Mouse (Mus musculus): ENCODE measurements around the gene Gm826.

Gene Gm826

DNA sequence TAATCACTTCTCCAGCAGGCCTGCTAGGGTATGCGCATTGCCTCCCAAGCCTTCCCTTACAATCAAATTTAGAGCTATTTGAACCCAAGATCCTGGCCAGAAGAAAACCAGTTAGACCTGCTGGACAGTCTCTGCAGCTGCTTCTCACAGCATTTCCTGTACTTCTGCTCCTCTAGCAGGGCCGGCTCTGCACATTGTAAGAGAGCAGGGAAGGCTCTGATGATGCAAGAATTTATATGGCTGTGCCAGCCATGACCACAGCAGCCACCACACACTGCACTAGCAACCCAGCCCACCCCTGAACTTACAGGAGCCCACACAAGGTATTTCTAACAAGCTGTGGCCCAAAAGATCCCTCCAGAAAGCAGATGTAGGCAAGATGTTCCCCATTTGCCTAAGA, 19.6 kb upstream of the Gm826 start:
- DNase-seq (ENCODE audit: low spot score in 2 of 2): no peak

DNA sequence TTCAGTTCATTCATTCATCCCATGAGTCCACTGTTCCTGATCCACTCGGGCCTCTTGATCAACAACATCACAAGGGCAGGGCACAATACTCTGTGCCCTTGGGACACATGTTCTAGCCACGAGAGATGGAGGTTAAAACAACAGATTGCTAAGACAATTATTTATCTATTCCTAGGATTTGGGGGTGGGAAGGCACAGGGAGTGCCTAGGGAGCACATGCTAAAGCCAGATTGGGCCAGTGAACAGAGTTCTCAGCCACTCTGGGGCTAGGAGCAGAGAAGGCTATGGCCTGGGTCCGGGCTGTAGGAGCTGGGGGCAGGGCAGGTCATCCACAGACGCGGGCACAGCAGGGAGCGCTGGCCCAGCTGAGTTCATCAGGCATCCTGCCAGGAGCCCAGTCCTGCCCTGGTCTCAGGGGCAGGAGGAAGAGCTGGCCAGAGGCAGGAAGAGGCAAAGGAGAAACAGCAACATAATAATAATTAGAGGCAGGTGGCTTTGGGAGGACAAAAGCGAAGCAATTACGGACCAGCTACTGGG, 17.1 kb upstream of the Gm826 start:
- DNase-seq (ENCODE audit: low spot score in 2 of 2): no peak

DNA sequence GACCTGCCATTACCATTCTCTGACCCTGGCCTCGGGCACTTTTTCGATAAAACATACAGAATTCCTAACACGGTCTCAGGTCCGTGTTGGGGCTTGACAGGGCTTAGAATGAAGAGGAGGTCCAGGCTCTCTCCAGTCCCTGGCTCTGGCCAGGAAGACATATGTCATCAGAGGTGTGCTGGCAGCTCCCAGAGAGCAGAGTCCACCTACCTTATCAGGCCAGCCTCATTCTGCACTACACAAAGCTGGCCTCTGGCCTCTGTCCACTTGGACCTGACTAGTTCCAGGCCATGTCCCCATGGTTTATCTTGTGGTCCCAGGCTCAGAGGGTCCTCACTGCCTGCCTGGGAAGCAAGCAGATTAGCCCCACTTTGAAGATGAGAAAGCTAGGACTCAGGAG, 15.6 kb upstream of the Gm826 start:
- no peak for DNase-seq (ENCODE audit: low spot score in 2 of 2)

DNA sequence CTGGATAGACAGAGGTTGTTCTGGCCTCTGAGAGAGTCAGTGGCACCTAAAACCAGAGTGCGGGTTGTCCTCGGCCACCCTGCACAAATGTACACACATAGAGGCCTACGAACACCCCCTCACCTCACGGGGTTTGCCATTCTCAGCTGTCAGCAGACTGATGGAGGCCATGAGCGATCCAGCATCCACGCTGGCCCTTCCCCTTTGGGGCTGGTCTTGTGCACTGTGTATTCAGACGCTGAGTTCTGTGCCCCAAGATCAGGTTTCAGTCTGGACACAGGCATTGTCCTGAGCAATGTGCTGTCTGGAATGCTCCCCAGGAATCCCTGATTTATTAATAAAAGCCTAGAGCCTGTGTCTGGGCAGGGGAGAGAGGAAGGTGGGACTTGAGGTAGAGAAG, 14.8 kb upstream of the Gm826 start:
- no peak for DNase-seq (ENCODE audit: low spot score in 2 of 2)

DNA sequence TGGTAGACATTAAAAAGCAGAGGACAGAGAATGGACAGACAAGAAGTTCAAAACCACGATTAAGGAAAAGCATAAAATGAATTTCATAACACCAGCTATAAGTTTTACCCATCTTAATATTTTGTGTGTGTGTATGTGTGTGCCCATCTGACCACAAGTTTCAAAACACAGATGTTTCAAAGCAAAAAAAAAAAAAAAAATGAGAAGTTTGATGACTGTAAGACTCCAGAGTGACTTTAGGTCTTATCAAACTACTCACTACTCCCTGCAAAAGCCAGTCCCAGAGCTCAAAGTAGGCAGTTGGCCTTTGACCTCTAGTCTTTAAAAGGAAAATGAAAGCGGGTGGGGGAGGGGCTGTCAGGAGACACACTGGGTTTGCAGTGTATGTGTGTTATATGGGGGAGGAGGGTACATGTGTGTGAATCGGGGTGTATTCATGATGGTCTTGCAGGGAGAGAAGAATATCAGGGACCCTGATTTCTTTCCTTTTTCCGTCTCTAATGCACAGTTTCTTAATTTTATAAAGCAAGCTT, 14.2 kb upstream of the Gm826 start:
- no peak for DNase-seq (ENCODE audit: low spot score in 2 of 2)

DNA sequence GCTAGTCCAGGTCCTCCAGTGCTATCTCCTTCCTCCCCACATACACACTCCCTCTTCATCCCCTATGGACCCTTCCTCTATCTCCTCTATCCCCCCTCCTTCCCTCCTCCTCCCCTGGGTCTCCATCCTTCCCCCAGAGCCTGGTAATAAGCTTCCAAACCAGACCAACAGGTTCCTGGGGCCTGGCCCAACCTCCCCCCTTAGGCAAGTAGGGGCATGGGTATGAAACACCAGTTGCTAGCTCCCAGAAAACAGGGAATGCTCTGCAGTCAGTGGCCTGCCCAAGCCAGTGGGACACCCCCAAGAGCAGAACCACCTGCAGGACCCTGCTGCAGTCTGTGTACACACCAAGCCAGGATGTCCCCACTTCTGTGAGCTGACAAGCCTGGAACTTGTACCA, 11.7 kb upstream of the Gm826 start:
- no peak for DNase-seq (ENCODE audit: low spot score in 2 of 2)

DNA sequence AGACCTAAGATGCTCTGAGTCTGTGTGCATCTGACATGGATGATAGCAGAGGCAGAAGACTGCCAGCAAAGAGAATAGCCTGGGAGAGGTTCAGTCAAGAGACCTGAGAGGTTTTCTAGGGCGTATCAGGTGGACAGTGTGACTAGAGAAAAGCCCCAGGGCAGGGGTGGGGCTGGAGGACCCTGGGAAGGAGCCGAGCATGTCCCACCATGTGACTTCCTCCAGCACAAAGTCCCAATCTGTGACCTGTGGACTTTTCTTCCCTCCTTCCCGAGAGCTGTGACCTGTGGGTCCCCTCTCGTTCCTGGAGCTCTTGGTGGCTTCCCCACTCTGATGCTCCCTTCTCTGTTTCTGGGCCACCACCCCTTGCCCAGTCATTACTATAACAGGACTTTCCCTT, 6.2 kb upstream of the Gm826 start:
- no peak for DNase-seq (ENCODE audit: low spot score in 2 of 2)

DNA sequence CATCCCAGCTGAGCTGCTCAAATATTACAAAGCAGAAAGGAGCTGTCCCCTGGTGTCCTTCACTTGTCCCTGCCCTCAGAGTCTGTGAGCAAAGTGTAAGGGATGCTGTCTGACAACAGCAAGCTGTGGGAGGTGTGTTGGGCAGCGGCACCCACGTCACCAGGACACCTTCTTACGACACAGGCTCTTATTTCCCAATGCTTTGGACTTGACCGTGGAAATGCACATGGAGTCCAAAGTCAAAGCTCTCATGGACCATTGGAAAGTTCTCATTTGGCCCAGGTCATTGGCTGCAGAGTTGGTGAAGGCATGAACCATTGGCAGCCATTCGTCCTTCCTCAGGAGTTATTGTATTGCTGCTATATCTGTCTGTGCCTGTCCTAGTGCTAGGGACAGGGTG, 5.6 kb upstream of the Gm826 start:
- no peak for DNase-seq (ENCODE audit: low spot score in 2 of 2)

DNA sequence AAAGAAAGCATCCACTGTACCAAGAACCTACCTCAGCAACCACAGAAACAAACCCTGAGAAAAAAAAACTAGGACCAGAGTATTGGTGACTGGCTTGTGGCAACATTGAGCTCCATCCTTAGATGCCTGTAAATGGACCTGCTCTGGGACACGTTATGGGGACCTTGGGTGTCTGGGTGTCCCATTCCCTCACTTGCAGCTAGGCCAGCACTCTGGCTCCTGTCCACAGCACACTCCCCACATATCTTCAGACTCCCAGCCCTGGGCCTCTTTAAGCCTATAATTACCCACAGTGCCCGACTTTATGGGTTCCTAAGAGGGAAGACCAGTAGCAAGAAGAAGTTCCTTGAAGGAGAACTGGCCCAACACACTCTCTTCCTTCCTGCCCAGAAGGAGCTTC, 2.1 kb upstream of the Gm826 start:
- no peak for DNase-seq (ENCODE audit: low spot score in 2 of 2)

DNA sequence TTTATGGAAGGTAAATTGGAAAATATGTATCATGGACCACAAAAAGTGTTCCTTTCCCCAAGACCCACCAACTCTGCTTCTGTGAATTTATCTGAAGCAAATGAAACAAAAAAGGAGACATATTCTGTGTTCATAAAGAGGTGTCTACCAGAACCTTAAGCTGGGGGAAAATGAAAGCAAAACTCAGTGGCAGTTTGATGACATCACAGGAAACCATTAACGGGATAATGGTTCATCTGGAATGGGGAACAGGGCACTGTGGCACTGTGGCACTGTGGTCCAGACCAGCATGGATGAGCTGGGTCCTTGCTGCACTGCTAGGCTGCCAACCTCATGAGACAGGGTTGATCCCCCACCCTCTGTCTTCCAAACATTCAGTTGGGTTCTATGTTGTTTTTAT, 1.1 kb upstream of the Gm826 start:
- DNase-seq (ENCODE audit: low spot score in 2 of 2): no peak

DNA sequence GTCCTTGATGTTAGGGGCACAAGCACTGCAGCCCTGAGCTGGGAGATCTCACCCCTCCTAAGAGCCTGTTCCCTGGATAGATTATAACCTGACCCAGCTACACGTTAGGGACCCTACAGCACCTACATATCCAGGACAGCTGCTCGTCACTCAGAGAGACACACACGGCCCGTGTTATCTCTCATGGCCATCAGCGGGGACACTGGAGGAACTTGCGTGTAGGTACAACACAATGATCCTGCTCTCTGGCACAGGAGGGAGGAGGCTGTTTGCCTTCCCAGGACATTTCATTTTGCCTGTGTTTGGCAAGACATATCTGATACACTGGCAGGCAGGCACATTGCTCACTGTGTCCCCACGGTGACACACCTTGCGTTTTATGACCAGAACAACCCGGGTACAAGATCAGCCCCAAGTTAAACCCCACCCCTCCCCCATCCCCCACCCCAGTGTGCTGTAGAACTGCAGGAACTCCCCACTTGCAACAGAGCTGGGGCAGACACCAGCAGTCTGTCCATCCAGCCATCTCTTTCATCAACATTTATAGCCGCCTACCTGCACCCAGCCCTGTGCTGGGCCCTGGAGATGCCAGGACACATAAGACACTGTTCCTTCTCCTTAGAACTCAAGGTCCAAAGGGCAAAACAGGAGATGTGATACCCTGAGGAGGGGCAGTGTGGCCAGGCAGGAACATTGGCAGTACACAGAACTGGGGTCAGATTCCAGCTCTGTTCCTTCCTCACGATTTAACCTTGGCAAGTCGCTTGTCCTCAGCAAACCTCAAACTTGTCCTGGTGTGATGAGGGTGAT, 1.2 kb downstream of the Gm826 start:
- DNase-seq (ENCODE audit: low spot score in 2 of 2): no peak

DNA sequence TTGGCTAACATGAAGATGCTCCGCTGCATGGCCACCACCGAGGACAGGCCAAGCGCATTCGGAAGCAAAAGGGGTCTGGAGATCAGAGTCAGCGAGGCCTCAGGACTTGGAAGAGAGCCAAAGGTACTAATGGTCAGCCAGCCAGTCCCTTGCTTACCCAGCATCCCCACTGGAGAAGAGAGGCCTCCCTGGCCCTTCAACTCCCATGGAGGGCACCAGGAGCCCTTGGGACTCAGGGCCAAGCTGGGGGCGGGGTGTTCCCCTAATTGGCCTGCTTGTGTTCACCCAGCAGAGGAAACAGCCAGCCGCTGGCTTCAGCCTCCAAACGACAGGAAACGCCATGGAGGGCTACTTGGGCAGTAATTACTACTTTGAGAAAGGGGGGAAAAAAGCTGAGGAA, 5.1 kb downstream of the Gm826 start:
- DNase-seq (ENCODE audit: low spot score in 2 of 2): peak; percentile 3 to 13

DNA sequence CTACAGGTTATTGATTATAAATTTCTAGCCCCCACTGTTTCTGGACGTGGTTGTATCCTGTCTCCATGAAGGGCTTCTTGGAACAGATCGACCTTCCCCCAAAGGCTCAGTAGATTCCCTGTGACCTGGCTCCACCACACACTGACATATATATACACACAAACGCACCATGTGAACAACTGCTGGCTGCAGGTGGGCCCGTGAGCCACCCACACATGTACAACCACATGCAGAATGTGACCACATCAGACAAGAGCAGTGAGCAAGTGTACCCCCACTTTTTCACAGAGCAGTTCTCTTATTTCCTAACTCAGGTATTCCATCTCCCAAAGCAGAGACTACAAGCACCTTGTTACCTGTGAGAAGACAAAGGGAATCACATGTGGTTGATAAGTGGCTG, 6.2 kb downstream of the Gm826 start:
- no peak for DNase-seq (ENCODE audit: low spot score in 2 of 2)

DNA sequence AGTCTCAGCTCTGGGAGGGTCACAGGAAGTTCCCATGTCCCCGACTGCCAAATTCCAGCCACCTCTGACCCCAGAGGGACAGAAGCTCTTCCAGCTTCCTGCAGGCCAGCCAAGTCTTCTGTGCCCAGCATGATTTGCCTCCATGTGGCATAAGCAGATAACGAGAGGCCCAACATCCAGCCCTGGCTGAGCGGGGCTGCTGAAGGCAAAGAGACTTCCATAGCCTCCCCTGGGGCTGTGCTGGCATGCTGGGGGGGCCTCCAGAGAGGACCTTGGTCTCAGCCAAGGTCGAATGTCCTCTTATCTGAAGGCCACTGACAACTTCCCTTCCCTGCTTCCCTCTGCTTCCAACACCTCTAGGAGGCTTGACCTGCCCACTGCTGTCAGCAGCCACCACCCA, 6.8 kb downstream of the Gm826 start:
- DNase-seq (ENCODE audit: low spot score in 2 of 2): no peak

DNA sequence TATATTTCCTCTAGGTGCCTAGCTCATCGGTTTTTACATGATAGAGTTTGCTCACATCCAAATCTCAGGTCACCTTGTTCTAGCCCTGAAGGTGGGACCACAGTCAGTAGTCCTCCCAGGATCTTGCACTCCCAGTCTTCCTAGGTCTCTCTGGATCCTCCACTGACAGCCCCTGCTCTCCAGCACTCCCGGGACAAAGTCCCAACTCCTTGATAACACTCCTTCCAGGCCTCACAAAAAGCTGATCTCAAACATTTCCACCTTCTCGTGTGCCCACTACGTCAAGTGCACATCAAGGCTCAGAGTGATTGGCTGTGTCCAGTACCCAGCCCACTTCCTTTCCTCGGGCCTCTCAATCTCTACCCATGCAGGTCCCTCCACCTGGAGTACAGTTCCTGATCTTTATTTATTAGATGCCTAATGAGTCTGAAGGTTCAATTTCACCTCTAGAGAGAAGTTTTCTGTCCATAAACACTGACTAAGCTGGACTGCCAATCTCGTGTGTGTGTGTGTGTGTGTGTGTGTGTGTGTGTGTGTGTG, 8.8 kb downstream of the Gm826 start:
- DNase-seq (ENCODE audit: low spot score in 2 of 2): no peak

DNA sequence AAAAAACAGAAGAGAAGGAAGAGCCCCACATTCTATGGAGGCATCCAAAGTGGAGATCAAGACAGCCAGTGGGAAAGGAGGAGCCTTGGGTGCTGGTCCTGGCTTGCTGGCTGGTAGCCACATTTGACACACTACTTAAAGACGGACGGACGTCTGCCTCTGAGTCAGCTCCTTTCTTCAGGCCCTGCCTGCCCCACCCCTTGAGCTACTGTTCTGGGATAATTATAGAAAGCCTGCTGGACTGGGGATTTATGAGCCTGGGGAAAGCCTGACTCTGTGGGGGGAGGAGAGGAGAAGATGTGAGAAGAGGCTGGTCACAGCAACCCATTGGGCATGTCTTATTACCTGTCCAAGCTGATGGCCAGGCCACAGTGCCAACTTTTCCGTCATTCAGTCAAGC, 12.1 kb downstream of the Gm826 start:
- no peak for DNase-seq (ENCODE audit: low spot score in 2 of 2)

DNA sequence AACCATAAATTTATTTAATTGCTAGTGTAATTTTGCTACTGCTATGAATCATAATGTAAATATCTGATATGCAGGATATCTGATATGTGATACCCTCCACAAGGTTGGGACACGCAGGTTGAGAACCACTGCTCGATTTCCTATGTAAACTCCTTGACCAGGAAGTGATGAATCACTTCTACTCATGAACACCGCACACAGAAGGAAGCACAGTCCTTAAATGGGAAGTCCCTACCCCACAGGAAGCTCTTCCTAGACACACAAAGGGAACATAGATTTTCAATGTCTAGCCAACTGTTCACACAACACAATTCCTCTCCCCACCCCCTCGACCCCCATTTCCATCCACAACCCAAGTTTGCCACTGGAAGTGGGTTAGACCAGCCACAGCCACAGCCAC, 15.7 kb downstream of the Gm826 start:
- DNase-seq (ENCODE audit: low spot score in 2 of 2): no peak

DNA sequence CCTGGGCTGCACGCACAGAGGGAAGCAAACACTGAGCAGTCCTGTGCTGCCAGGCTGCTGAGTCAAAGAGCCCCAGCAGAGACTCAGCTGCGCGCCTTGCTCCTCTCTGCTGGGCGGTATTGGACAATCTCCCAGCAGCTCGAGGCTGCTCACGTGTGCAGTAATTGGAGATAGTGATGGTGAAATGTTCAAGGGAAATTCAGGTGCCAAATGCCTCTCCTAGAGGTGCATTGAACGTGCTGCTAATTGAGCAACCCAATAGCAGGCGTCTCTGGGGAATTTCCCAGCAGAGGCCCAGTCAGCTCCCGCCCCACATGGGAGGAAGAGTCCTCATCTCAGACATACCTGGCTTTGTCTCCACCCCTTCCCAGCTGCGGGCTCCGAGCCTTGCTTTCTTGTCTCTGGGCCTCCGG, 20.4 kb downstream of the Gm826 start:
- peak in 1 of 2 experiments; percentile 6 for DNase-seq (ENCODE audit: low spot score in 2 of 2)

DNA sequence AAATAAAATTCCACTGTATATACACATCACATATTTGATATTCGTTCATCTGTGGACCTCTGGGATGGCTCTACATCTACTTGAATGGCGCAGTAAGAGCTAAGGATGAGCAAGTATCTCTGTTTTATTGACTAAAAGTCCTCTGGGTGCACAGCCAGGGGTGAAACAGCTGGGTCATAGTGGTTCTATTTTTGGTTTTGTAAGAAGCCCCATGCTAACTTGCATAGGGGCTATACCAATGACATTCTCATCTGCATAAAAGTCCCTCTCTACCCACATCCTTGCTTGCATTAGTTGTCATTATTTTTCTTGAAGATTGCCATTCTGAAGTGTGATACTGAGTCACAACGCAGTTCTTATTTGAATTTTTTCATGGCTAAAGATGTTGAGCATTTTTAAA, 28.9 kb downstream of the Gm826 start:
- no peak for DNase-seq (ENCODE audit: low spot score in 2 of 2)

DNA sequence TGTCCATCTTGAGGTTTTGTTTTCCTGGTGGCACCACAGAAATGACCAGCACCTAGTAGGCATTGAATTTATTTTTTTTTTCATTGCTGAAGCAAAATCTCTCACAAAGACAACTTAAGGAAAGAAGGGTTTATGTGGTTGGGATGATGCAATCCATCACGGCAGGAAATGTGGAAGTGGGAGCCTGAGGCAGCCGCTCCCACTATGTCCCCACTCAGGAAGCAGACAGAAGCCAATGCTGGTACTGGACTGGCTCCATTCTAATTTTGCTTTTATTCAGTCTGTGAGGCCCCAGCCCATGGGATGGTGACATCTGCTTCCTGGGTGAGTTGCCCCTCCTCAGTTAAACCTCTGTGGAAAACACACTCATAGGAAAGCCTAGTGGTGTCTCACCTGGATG, 30.0 kb downstream of the Gm826 start:
- no peak for DNase-seq (ENCODE audit: low spot score in 2 of 2)

DNA sequence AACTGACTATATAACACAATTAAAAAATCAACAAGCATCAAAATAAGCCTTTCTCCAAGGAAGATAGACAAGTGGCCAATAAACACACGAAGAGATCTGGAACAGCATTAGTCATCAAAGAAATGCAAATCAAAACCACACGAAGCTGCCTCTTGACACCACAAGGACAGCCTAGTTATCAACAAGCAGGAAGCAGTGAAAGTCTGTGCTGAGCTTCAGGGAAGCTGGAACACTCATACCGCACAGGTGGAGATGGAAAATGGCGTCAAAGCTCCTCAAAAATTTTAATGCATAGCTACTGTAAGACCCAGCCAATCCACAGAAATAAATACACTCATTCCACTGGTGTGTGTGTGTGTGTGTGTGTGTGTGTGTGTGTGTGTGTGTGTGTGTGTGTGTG, 31.9 kb downstream of the Gm826 start:
- DNase-seq (ENCODE audit: low spot score in 2 of 2): no peak

DNA sequence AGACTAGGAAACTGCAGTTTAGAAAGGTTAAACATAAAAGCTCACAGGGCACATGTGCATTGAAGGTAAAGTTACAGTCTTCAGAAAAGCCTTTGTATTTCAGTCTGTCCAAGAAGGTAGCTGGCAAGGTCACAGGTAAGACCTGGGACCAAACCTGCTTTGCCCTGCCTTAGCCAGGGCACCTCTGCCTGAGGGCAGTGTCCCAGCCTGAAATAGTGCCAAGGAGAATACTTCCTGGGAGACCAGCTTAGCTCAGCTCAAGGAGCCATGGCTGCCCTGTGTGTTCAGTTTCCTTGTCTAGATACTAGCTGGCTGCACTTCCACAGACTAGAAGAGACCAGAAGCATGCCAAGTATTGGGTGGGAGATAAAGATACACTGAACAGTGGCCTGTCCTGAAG, 35.4 kb downstream of the Gm826 start:
- DNase-seq (ENCODE audit: low spot score in 2 of 2): no peak

DNA sequence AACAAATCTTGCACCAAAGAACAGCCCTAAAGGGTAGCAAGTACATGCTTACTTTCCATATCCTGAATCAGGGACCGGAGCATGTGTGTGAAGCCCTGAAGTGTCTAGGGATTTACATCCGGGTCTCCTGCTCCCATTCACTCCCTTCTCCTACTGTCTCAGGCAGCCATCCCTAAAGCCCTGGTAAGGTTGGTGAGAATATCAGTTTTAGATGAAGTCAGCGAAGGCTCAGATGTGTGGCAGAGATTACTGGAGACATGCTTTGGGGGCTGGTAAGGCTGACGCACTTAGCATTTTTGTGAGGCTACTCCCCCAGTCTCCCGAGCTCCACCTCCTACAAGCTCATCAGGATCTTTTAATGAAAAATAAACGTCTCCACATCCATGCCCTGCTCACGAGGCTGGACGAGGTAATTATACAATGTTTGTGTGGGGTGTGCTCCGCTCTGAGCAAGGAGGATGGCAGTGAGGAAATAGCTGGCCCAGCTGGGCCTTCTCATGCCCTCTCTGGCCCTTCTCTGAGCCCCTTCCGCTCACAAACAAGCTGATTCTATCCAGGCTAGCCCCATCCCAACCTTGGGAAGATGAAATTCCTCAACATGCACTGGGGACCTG, 45.3 kb downstream of the Gm826 start:
- no peak for DNase-seq (ENCODE audit: low spot score in 2 of 2)

Measured in right cerebral cortex, adult 2 months (tissue).